Mouse (Mus musculus): ENCODE results near the gene Rhou. TPM values are rescaled to one million over a fixed set of nuclear protein-coding genes. Genes with fewer than 3 reads are reported as not detected.

The Rhou gene
- total RNA-seq, 2 experiments from 2014 or later, result 6.3 to 8.9 TPM

DNA sequence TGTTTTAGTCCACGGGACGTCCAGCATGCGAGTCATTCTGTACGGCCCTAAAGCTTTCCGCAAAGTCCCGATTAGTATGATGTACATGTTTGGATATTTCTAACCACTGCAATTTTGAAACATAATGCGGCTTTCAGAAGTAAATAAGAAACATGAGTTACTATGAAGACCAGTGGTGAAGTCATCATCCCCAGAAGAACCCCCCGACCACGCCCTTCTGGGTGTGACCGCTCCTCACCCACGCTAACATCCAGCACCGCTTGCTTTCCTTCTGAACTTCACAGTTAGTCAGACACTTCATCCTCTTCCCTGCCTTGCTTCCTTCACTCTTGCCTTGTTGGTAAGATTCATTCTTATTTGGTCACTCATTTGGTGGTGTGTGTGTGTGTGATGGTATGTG, 4.2 kb upstream of the Rhou start:
- DNase-seq, result no peak

GRCm38 (mm10) chr8:123651390-123652098, 2.2 kb upstream of the Rhou start:
- DNase-seq, result no peak

DNA sequence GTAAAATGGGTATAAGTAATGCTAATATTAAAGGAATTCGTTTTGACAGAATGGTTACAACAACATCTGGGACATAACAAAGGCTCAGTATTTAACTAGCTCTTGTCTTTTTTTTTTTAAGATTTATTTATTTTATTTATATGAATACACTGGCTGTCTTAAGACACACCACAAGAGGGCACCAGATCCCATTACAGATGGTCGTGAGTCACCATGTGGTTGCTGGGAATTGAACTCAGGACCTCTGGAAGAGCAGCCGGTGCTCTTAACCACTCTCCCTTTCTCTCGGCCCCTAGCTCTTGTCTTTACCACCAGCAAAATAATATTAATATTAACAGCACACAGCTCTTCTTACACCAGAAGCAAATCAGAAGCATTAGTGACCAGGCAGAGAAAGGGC, 1.1 kb upstream of the Rhou start:
- DNase-seq, result no peak

- DNase-seq, result peak; percentile 48 to 65
Measured at GRCm38 (mm10) chr8:123653994-123654569, 353 bp downstream of the Rhou start.

DNA sequence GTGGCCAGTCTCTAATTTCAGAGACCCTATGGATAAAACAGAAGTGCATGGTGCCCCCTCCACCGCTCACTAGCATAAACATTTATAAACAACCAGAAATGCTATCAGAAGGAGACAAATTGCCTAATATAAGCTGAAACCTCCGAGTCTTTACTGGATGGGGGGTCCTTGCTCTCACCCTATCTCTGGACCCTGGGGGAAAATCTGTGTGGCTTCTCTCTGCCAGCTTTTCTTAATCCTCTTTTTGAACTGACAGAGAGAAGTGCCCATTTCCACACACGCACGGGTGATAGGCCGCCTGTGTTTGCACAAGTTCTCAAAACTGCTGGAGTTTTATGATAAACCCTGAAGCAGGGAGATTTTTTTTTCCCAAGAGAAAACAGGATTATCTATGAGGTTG, 1.0 kb downstream of the Rhou start:
- no peak for DNase-seq

GRCm38 (mm10) chr8:123655351-123655779, 1.6 kb downstream of the Rhou start:
- peak; percentile 38 to 60 for DNase-seq

GRCm38 (mm10) chr8:123657826-123658225, 4.1 kb downstream of the Rhou start:
- no peak for DNase-seq

DNA sequence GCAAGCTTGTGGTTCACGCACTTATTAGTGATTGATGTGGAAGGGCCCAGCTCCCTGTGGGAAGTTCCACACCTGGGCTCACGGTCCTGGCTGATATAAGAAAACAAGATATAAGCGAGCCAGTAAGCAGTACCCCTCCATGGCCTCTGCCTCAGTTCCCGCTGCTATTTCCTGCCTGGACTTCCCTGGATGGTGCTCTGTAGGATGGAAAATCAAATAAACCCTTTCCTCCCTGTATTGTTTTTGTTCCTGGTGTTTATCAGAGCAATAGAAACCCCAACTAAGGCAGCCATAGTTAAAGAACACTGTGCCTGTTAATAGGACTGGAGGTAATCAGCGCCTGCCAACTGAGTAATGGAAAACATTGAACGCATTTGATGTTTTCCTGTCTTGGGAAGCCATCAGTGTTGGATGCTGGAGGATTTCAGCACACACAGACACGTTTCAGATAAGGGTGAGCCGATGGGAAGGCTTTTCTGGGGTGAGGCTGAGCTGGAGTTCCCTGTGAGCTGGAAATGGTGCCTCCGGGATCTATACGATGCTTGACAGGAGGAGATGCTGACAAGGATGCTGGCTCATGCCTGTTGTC, 5.8 kb downstream of the Rhou start:
- no peak for DNase-seq

DNA sequence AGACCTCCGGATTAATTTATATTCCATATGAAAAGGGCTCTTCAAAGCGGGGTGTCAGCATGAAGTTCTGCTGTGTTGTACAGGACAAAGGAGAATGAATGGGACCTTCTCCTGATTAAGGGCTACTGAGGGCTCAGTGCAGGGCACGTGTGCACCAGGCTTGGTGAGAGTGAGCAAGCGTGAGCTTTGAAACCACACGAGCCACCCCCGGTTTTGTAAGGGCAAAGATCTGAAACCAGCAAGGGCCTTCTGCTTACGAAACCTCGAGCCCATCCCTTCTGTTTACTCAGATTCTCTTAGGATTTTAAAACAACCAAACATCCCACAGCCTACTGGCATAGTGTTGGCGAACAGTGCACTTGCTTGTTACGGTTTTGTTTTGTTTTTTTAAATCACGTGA, 7.8 kb downstream of the Rhou start:
- DNase-seq, result no peak

DNA sequence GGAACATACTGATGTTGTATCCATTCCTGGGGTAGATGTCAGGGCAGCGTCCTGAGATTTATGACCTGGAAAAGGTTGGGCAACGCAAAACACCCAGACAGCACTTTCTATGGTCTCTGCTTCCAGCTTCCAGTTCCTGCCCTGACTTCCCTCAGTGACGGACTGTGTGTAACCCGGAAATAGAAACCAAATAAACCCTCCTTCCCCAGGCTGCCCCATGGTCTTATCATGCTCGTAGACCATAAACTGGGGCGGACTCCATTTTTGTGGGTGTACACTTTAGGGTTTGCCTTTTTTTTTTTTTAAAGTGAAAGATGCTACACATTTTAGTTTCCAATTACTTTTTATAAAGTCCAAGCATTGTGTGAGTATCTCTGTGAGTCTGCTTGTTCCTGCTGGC, 11.9 kb downstream of the Rhou start:
- DNase-seq, result no peak

GRCm38 (mm10) chr8:123666832-123667231, 13.1 kb downstream of the Rhou start:
- no peak for DNase-seq

GRCm38 (mm10) chr8:123668681-123669080, 15.0 kb downstream of the Rhou start:
- DNase-seq, result no peak

- no peak for DNase-seq
Measured at GRCm38 (mm10) chr8:123670766-123671165, 17.0 kb downstream of the Rhou start.

DNA sequence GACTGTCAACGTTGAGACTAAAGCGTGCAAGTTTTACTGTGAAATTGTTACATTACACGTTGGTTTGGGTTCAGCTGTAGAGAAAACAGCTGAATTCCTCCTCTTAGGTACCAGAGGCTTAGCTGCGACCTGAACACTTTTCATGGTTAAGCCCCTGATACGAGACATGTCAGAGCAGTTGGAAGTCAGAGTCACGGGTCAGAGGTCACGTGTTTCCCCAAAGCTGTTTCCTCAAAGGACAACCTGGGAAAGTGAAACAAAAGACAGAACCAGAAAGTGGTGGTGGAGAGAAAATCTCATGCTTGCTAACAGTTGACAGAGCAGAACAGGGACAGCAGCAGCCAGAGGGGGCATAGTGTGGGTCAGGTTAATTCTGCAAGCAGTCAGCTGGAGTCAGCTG, 17.7 kb downstream of the Rhou start:
- no peak for DNase-seq

DNA sequence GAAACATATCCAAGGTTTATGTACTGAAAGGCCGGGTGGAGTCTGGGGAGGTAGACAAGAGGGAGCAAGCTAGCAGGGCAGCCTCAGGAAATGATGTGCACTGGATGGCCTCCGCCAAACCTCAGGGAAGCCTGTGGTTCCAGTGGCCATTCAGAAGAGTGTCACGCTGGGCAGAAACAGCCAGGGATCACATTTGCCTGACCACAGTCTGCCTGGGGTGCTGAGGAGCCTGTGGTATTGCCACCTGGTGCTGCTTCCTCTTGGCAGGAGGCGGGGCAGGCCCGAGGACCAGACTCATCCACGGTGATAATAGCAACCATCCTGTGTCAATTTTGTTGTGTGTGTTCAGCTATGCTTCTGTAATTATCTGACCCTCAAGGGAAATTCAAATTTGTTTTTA, 18.9 kb downstream of the Rhou start:
- DNase-seq, result no peak

DNA sequence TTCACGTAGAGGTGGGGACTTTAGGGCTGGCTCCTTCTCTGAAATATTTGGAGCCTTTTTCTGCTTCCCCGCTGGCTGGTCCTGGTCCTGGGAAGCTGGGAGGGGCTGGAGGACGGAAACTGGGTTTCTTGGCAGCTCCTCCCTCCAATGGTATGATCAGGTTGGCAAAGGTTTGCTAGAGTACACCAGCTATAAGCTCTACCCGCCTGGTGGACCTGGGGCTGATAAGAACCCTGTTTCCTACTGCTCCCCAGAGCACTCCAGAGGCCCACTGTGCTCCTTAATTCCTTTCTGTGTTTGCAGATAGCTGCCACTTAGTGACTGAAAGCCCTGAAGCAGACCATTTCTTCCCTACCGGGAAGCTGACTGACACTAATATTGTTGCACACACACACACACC, 21.9 kb downstream of the Rhou start:
- DNase-seq, result no peak

DNA sequence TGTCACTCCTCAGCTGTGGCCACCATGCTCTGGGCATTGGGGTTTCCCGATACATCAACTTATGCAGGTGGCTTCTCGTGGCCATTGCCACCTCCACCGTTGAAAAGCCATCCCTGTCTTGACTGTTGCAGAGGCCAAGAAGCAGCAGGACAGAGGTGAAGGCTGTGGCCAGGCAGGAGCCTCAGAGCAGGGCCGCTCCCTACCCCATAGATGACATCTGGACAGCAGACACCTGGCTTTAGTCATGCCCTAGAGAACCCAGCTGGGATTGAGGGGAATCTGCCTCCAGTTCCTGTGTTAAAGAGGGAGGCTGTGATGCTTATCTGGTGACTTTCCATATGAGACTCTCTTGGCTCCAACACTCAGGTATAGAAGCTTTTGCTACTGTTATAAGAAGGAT, 24.7 kb downstream of the Rhou start:
- no peak for DNase-seq

DNA sequence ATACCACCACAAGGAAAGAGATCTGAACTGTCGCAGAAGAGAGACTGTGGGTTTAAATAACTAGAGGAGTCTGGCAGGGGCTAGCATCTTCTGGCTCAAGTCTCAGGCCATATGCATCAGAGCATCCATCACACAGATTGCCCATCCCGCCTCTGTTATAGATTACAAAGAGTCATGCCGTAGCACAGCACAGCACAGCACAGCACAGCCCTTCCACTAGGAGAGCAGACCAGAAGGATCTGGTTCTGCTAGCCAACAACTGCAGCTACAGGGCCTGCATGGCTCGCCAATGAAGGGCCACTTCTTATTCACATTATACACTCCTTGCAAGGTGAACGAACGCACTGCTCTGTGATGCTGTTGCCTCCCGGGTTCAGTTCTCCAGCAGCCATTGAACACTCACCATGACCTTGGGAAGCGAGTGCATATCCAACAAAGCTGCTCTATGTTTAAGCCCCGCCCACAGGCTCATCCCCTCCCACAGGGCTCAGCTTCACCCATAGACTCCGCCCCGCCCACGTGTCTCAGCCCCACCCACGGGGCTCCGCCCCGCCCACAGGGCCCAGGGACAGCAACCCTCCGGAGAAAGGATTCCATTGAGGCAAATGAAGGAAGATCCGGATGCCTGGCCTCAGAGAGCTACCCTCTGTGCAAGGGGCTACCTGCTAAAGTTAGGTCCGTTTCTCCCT, 28.5 kb downstream of the Rhou start:
- no peak for DNase-seq

GRCm38 (mm10) chr8:123683321-123683720, 29.6 kb downstream of the Rhou start:
- no peak for DNase-seq

- DNase-seq, result no peak
Measured at GRCm38 (mm10) chr8:123684806-123685205, 31.1 kb downstream of the Rhou start.

- no peak for DNase-seq
Measured at GRCm38 (mm10) chr8:123685477-123685876, 31.7 kb downstream of the Rhou start.

- DNase-seq, result no peak
Measured at GRCm38 (mm10) chr8:123687826-123688225, 34.1 kb downstream of the Rhou start.

Data from heart, adult 18-20 months (tissue).